Mouse (Mus musculus) embryonic facial prominence, embryonic 11.5 days (tissue): ENCODE measurements around the gene Sorcs2. TPM values are rescaled to one million over a fixed set of nuclear protein-coding genes. Genes with fewer than 3 reads are reported as not detected.

Experiments used
- ATAC-seq: fragments of 200-750 bp; cut with Nextera tagmentation; replicated peaks from 2 replicates; pipeline ENCODE4 v1.8.0; 2017; ENCODE audit warnings: low read depth; ENCODE audit not compliant: insufficient number of reproducible peaks, low FRiP score, low TSS enrichment
- DNase-seq: peaks from one replicate; pipeline ENCODE4 v3.0.0-alpha.2; 2015; ENCODE audit warnings: low spot score
- H3K27ac ChIP-seq: fragments of 300-500 bp; sonication (generic); replicated peaks from 2 replicates; pipeline ENCODE4 v1.5.1; 2014; ENCODE audit warnings: mild to moderate bottlenecking, low read depth, low read length, control low read depth
- H3K27me3 ChIP-seq: fragments of 300-500 bp; sonication (generic); 2 replicates; pipeline ENCODE4 v1.6.1; 2014; ENCODE audit warnings: mild to moderate bottlenecking, low read length, moderate library complexity, mixed read lengths; ENCODE audit not compliant: control insufficient read depth, insufficient read depth
- H3K36me3 ChIP-seq: fragments of 300-500 bp; sonication (generic); replicated peaks from 2 replicates; pipeline ENCODE4 v1.6.1; 2014; ENCODE audit warnings: low read depth, mild to moderate bottlenecking, low read length, moderate library complexity, mixed read lengths; ENCODE audit not compliant: control insufficient read depth, insufficient read depth
- H3K4me1 ChIP-seq: fragments of 300-500 bp; sonication (generic); 2 replicates; pipeline ENCODE4 v1.6.1; 2014; ENCODE audit warnings: low read length, mixed read lengths; ENCODE audit not compliant: control insufficient read depth, insufficient read depth
- H3K4me2 ChIP-seq: fragments of 300-500 bp; sonication (generic); 2 replicates; pipeline ENCODE4 v1.6.1; 2014; ENCODE audit warnings: low read depth, mild to moderate bottlenecking, control low read depth, low read length, moderate library complexity
- H3K4me3 ChIP-seq: fragments of 300-500 bp; sonication (generic); 2 replicates; pipeline ENCODE4 v1.5.1; 2014; ENCODE audit warnings: low read depth, low read length, control low read depth
- H3K9ac ChIP-seq: fragments of 300-500 bp; sonication (generic); replicated peaks from 2 replicates; pipeline ENCODE4 v1.6.1; 2014; ENCODE audit warnings: mild to moderate bottlenecking, control low read depth, low read length
- H3K9me3 ChIP-seq: fragments of 300-500 bp; sonication (generic); replicated peaks from 2 replicates; pipeline ENCODE4 v1.6.1; 2016; ENCODE audit warnings: mild to moderate bottlenecking, low read length, inconsistent platforms, mixed read lengths; ENCODE audit not compliant: control insufficient read depth
- WGBS: fragments of 180-500 bp; shearing (Covaris S2); extraction: QIAGEN DNeasy Blood & Tissue Kit; methylation state at CpG from one replicate; pipeline ENCODE4 v1.1.7; 2014; 5-methylcytosine and 5-hydroxymethylcytosine counted together
- polyA plus RNA-seq: library from polyadenylated mRNA; unstranded; fragments of >200 nt; fragmentation: Nextera tagmentation; extraction: Ambion mirVana; gene quantifications from 2 replicates; pipeline ENCODE4 v1.2.1, GENCODE M21; 2014

Sorcs2 gene
- polyA plus RNA-seq, 1 experiment from 2014 or later: 4.6 TPM

DNA sequence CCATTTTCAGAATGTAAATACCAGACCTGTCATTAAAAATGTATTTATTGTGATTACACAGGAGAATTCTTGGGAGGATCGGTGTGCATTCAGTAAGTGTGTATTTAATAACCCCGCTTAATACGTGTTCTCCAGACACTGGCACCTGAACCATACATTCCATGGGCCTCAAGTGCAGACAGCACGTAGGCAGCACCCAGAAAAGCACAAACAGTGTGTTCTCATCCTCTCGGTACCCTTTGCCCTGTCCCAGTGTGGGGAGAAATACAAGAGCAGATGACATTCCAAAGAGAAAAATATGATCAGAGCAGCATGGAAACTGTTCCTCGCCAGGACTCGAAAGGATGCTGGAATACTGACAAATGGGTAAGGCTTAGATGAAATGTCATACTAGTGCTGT lies 172.1 kb downstream of the Sorcs2 start:
- Histone ChIP-seq H3K36me3 (no peaks in the 10 kb centered on the region), H3K4me3 (no peak overlapping the region), H3K4me1 (no peaks in the 10 kb centered on the region), H3K27ac (no peak overlapping the region), H3K27me3 (no peaks in the 10 kb centered on the region), H3K9me3 (no peaks in the 10 kb centered on the region), H3K9ac (no peak overlapping the region), H3K4me2 (no peak overlapping the region)
- DNase-seq: no peak
- ATAC-seq: no peak
- WGBS: 75% methylated on average over 7 of the region's 7 CpGs

DNA sequence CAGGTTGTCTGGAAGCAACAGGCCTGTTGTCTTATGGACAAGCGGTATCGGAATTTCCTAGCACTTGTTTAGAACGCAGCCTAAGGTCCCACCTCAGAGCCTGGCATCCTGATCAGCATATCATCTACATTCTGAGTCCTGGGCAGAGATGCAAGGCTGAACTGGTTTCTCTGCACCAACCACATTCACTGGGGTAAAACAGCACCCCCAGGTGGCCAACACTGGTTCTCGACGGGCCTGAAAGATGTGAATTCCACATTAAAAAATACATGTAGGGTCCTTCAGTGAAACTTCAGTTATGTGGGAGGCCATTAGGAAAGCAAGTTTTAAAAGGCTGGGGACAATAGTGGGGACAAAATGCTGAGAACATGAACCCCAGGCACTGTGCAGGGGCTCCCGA lies 174.2 kb downstream of the Sorcs2 start:
- DNase-seq (peak; percentile 69), ATAC-seq (no peak)
- no peaks in the 10 kb centered on the region for H3K36me3 ChIP-seq
- H3K27me3 ChIP-seq: no peaks in the 10 kb centered on the region
- 63% methylated on average over 6 of the region's 6 CpGs for WGBS
- no peak overlapping the region for H3K27ac ChIP-seq
- no peaks in the 10 kb centered on the region for H3K9me3 ChIP-seq
- no peak overlapping the region for H3K9ac ChIP-seq
- no peak overlapping the region for H3K4me3 ChIP-seq
- H3K4me1 ChIP-seq: no peaks in the 10 kb centered on the region
- H3K4me2 ChIP-seq: no peak overlapping the region

DNA sequence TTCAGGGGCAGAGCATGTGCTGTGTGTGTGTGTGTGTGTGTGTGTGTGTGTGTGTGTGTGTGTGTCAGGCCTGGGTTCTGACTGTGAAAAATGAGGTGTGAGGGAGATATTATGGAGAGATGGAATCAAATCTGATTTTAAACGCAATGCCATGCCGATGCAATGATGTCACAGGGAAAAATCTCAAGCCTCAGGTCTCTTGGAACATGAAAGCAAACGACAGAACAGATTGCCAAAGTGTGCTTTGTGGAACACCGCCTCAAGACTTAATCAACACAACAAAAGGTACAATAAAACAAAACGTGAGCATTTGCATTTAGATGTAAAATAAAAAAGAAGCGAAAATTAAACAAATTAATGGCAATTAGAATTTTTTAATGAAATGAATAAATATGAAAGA lies 177.3 kb downstream of the Sorcs2 start:
- DNase-seq (no peak), ATAC-seq (no peak)
- H3K4me1 ChIP-seq: no peaks in the 10 kb centered on the region
- H3K9me3 ChIP-seq: no peaks in the 10 kb centered on the region
- H3K4me2 ChIP-seq: no peak overlapping the region
- H3K27me3 ChIP-seq: no peaks in the 10 kb centered on the region
- no peak overlapping the region for H3K9ac ChIP-seq
- H3K4me3 ChIP-seq: no peak overlapping the region
- no peak overlapping the region for H3K27ac ChIP-seq
- WGBS: 67% methylated on average over 6 of the region's 6 CpGs
- H3K36me3 ChIP-seq: no peaks in the 10 kb centered on the region

DNA sequence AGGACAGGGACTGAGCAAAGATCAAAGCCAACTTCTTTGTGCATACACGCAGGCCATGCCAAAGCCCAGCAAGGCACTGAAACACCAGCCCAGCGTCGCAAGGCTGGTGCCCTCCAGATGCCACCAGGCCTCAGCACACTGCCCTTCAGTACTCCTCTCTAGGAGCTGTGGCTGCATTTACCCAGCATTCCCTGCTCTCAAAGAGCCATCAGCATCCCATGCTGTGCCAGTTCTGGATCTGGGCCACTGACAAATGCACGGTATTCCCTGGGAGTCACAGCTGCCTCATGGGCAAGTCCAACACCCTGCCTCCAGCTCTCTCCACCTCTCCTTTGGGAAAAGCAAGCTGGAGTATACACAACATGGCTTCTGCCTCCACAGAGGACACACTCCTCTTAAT lies 177.8 kb downstream of the Sorcs2 start:
- Histone ChIP-seq H3K9ac (no peak overlapping the region), H3K27ac (no peak overlapping the region), H3K36me3 (no peaks in the 10 kb centered on the region), H3K4me1 (no peaks in the 10 kb centered on the region), H3K4me3 (no peak overlapping the region), H3K4me2 (no peak overlapping the region), H3K27me3 (no peaks in the 10 kb centered on the region), H3K9me3 (no peaks in the 10 kb centered on the region)
- ATAC-seq (no peak), DNase-seq (no peak)
- 76% methylated on average over 4 of the region's 4 CpGs for WGBS

DNA sequence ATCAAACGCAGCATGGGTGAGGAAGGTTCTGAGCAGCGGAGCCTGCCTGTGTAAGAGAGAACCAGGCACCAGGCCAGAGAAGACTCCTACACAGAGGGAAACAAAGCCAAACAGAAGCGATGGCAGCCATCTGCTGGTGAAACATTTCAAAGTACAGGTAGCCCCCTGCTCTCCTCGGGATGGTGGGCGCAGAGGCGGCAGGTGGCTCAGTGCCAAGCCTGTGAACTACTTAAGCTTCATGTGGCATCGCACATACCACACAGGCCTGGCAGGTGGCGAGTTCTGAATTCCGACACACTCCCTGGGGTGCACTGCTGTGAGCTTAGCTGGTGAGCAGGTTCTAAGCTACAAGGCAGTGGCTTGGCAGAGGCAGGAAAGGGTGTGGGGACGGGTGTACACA lies 184.6 kb downstream of the Sorcs2 start:
- Histone ChIP-seq H3K4me2 (no peak overlapping the region), H3K27me3 (no peaks in the 10 kb centered on the region), H3K9me3 (no peaks in the 10 kb centered on the region; the same call in 1 of the 2 replicates), H3K4me1 (no peaks in the 10 kb centered on the region), H3K4me3 (no peak overlapping the region), H3K36me3 (no peaks in the 10 kb centered on the region), H3K27ac (no peak overlapping the region), H3K9ac (no peak overlapping the region)
- no peak for ATAC-seq
- no peak for DNase-seq
- 88% methylated on average over 10 of the region's 10 CpGs for WGBS

DNA sequence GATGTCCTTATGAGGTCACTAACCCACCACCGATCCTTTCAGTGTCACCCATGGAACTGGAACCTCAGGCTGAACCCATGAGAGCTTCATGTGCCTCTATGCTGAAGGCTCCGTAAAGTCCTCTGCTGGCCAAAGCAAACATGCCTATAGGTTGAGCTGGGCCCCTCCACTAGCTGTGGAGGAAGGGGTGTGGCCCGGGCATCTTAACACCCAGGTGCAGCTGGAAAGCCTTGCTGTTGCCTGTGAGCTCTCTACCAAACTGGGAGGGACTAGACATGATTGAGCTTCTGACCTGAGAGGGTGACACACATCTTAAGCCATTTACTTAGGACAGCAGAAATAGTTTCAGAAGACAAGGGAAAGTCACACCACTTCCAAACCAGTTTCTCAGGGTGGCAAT lies 189.1 kb downstream of the Sorcs2 start:
- DNase-seq (no peak), ATAC-seq (no peak)
- Histone ChIP-seq H3K9me3 (no peaks in the 10 kb centered on the region), H3K4me2 (no peak overlapping the region), H3K27me3 (no peaks in the 10 kb centered on the region), H3K4me3 (no peak overlapping the region), H3K9ac (no peak overlapping the region), H3K27ac (no peak overlapping the region), H3K4me1 (no peaks in the 10 kb centered on the region), H3K36me3 (no peaks in the 10 kb centered on the region)
- WGBS: 89% methylated on average over 3 of the region's 3 CpGs

DNA sequence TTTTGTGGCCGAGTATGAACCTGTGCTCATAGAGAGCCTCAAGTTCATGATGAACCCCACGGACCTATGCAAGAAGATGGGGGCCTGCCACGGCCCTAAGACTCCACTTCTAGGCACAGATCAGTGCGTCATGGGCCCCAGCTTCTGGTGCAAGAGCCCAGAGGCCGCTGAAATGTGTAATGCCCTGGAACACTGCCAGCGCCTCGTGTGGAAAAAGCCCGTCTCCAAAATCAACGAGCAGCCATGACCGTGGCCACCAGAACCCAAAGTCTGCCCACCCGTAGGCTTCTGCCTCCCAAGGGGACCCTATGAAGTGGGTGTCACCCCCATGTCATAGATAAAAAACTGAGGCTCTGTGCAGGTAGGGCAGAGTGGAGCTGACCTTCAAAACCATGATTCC lies 192.5 kb downstream of the Sorcs2 start:
- H3K4me3 ChIP-seq: no peak overlapping the region
- 91% methylated on average over 11 of the region's 11 CpGs for WGBS
- no peaks in the 10 kb centered on the region for H3K27me3 ChIP-seq
- H3K4me2 ChIP-seq: no peak overlapping the region
- no peak overlapping the region for H3K27ac ChIP-seq
- no peaks in the 10 kb centered on the region for H3K36me3 ChIP-seq
- no peak for ATAC-seq
- DNase-seq: no peak
- no peak overlapping the region for H3K9ac ChIP-seq
- no peaks in the 10 kb centered on the region for H3K9me3 ChIP-seq
- H3K4me1 ChIP-seq: no peaks in the 10 kb centered on the region

DNA sequence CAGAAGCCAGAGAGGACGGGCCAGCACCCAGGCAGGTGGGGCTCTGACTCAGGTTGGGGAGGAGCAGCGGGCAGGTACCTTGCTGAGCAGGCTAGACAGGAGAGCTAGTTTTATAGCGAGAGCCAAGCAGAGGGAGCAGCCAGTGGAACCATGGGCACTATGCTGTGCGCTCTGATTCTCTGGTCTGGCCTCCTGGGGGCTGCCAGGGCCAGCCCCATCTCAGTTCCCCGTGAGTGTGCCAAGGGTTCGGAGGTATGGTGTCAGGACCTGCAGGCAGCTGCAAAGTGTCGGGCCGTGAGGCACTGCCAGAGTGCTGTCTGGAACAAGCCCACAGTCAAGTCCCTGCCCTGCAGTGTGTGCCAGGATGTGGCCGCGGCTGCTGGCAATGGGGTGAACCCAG lies 194.0 kb downstream of the Sorcs2 start, which contains the start of gene Psapl1:
TSS of gene Psapl1 (plus strand) at position 106 of the 400 bp plus-strand sequence.
- no peak for DNase-seq
- Histone ChIP-seq H3K9me3 (no peaks in the 10 kb centered on the region), H3K36me3 (no peaks in the 10 kb centered on the region), H3K4me3 (no peak within 1 kb of the TSS), H3K4me2 (no peak within 1 kb of the TSS), H3K27ac (no peak within 1 kb of the TSS), H3K27me3 (no peaks in the 10 kb centered on the region), H3K9ac (no peak within 1 kb of the TSS), H3K4me1 (no peaks in the 10 kb centered on the region)
- ATAC-seq: no peak
- WGBS: 93% methylated on average over 10 of the region's 10 CpGs
